Mouse (Mus musculus) bone marrow, adult 2 months (tissue): ENCODE data around the gene Tmem258. TPM values are rescaled to one million over a fixed set of nuclear protein-coding genes. Genes with fewer than 3 reads are reported as not detected.

Experiments used
- H3K27ac ChIP-seq: fragments of 200-500 bp; 2 replicates; pipeline ENCODE4 v1.5.1; 2012; ENCODE audit warnings: low read depth, mild to moderate bottlenecking, control low read depth, inconsistent platforms, low read length; ENCODE audit not compliant: control insufficient read depth, poor library complexity, insufficient read depth
- H3K4me1 ChIP-seq: fragments of 200-500 bp; 2 replicates; pipeline ENCODE4 v1.6.1; 2011; ENCODE audit warnings: low read length; ENCODE audit not compliant: control insufficient read depth, insufficient read depth
- H3K4me3 ChIP-seq: fragments of 200-500 bp; replicated peaks from 2 replicates; pipeline ENCODE3; 2011; ENCODE audit warnings: mild to moderate bottlenecking, low read depth, low read length, control low read depth; ENCODE audit not compliant: control insufficient read depth
- CTCF ChIP-seq: fragments of 200-500 bp; IDR thresholded peaks from 2 replicates; pipeline ENCODE4 v1.5.1; 2011; ENCODE audit warnings: low read length, control low read depth; ENCODE audit not compliant: control insufficient read depth, insufficient read depth
- POLR2A ChIP-seq: fragments of 200-500 bp; IDR thresholded peaks from 2 replicates; pipeline ENCODE4 v1.6.1; 2011; ENCODE audit warnings: low read depth, mild to moderate bottlenecking, control low read depth, low read length, borderline replicate concordance; ENCODE audit not compliant: control insufficient read depth
- WGBS: fragments of 180-500 bp; shearing (Covaris S2); methylation state at CpG from one replicate; pipeline ENCODE4 v1.1.7; 2018; 5-methylcytosine and 5-hydroxymethylcytosine counted together
- polyA plus RNA-seq: library from polyadenylated mRNA; stranded (reverse); fragments of >200 nt; gene quantifications from 2 replicates; pipeline ENCODE4 v1.2.4, GENCODE M21; 2011; ENCODE audit warnings: low replicate concordance; ENCODE audit not compliant: missing spikeins, insufficient read depth, insufficient read length

Gene Tmem258
- polyA plus RNA-seq, 1 experiment, result 126 TPM

DNA sequence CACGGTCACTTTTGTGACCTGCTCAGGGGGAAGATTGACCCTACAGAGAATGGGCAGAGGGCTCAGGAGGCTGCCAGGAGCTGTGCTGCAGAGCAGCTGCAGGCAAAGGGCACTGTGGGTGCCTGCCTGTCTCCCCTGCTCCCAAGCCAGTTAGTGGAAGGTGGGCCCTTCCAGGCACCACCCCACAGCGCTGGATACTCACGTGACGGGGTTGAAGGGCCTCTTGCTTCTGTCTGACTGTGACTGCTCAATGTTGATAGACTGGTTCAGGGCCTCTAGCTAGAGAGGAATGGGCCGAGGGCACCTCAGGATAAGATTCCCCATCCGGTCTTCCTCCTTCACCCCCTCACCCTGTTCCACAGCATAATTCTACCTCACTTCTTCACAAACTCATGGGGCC lies 15.8 kb downstream of the Tmem258 start:
- no peak for TF ChIP-seq POLR2A
- TF ChIP-seq CTCF, result no peak
- no peak overlapping the region for H3K27ac ChIP-seq

DNA sequence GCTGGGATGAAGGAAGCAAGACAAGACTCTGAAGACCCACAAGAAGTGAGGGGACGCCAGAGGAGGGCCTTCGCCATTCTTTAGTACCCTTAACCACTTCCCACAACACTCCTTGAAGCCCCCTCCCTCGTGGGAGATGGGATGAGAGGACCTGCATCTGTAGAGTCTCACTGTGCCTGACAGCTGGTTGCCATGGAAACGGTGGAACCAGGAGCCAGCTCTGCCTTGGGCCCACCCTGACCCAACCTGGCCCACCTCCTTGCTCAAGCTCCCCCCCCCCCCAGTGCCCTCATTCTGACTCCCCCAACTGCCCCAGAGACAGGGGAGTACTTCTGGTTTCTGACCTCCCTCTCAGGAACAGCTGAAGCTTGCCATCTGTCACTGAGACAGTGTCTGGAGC lies 17.8 kb downstream of the Tmem258 start:
- no peaks in the 10 kb centered on the region for H3K4me1 ChIP-seq
- no peak for TF ChIP-seq CTCF
- no peak for TF ChIP-seq POLR2A
- no peak overlapping the region for H3K4me3 ChIP-seq
- no peak overlapping the region for H3K27ac ChIP-seq
- WGBS, result 60% methylated on average over 4 of the region's 4 CpGs

More for the DNA sequence above, 15.8 kb downstream of the Tmem258 start:
- Histone ChIP-seq H3K4me3 (no peak overlapping the region), H3K4me1 (no peaks in the 10 kb centered on the region)
- WGBS, result 84% methylated on average over 6 of the region's 6 CpGs

GRCm38 (mm10) chr19:10222656-10223055 lies 18.8 kb downstream of the Tmem258 start:
- WGBS, result 45% methylated on average over 8 of the region's 8 CpGs
- Histone ChIP-seq H3K4me1 (no peaks in the 10 kb centered on the region), H3K27ac (no peak overlapping the region), H3K4me3 (no peak overlapping the region)
- no peak for TF ChIP-seq POLR2A
- TF ChIP-seq CTCF, result no peak

DNA sequence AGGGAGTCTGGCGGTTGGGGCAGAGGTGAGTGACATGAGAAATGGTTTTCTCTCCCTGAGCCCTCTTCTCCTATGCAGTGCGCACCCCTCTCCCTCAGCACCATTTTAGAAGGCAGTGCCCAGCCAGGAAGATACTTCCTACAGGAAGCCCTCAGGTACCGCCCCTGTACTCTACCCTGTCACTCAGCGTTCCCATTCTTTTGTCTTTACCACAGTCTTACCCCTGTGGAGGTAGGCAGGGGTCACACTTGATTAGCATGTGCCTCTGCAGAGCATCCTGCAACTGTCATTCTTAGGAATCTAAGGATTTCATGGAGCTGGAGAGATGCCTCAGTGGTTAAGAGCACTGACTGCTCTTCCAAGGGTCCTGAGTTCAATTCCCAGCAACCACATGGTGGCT lies 19.7 kb downstream of the Tmem258 start:
- no peak overlapping the region for H3K4me3 ChIP-seq
- 36% methylated on average over 4 of the region's 4 CpGs for WGBS
- no peaks in the 10 kb centered on the region for H3K4me1 ChIP-seq
- TF ChIP-seq CTCF, result no peak
- no peak overlapping the region for H3K27ac ChIP-seq

GRCm38 (mm10) chr19:10224637-10225453 lies 21.0 kb downstream of the Tmem258 start:
- TF ChIP-seq POLR2A (no peak), CTCF (no peak)
- WGBS, result 77% methylated on average over 26 of the region's 26 CpGs
- Histone ChIP-seq H3K4me3 (no peak overlapping the region), H3K4me1 (no peaks in the 10 kb centered on the region), H3K27ac (no peak overlapping the region)

- no peak overlapping the region for H3K27ac ChIP-seq
- TF ChIP-seq CTCF, result no peak
- TF ChIP-seq POLR2A, result no peak
- H3K4me1 ChIP-seq, result no peaks in the 10 kb centered on the region
- no peak overlapping the region for H3K4me3 ChIP-seq
- 65% methylated on average over 4 of the region's 4 CpGs for WGBS
Observed at GRCm38 (mm10) chr19:10225767-10226166, 22.0 kb downstream of the Tmem258 start.

DNA sequence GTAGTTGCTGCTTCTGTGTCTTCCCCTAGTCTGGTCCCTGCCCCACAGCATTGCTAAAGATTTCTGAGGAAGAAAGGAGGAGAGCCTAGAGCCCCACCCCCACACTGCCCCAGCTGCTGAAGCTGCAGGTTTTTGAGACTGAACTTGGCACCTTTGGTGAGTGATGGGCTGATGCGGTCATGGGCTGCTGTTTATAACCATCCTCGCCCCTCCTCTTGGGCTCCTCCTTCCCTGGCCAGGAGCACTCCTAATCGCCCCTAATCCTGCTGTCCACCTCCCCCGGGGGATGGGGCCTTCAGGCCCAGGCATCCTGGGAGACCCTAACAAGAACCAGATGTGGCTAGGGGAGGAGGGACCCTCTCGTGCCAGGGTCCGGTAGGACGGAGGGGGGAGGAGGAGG lies 27.2 kb downstream of the Tmem258 start:
- H3K4me3 ChIP-seq, result no peak overlapping the region
- H3K27ac ChIP-seq, result no peak overlapping the region
- TF ChIP-seq POLR2A, result no peak
- TF ChIP-seq CTCF, result no peak
- H3K4me1 ChIP-seq, result no peaks in the 10 kb centered on the region
- 60% methylated on average over 7 of the region's 7 CpGs for WGBS

GRCm38 (mm10) chr19:10231871-10232270 lies 28.1 kb downstream of the Tmem258 start:
- Histone ChIP-seq H3K4me3 (no peak overlapping the region), H3K4me1 (no peaks in the 10 kb centered on the region), H3K27ac (no peak overlapping the region)
- 62% methylated on average over 5 of the region's 5 CpGs for WGBS
- TF ChIP-seq POLR2A (no peak), CTCF (no peak)

DNA sequence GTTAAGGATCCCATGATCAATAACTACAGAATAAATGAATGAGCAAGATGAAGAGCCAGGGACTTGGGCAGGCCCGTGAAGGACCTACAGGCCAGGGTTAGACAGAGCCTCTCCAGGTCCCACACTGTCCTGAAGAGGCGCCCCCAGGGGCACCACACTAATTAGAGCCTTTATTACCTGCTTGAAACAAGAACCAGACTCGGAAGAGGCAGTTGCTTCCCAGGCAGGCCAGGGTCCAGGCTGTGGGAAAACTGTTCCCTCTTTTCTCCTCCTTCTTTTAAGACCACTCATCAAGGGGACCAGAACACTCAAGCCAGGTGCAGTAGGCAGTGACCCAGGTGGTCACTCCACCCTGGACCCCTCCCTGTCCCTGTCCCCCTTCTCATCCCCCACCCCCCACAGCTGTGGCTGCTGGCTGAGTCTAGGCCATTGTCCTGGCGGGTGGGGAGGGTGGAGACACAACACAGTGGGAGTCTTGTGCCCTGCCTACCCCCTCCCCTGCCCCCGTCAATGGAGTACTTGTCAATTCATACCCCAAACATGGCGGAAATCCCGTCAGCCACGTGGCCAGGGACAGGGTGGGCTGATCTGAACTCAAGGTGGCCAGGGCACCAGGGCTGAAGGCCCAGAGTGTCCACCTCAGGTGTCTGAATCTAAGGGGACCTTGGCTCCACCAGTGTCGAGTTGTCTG lies 28.7 kb downstream of the Tmem258 start:
- no peak overlapping the region for H3K27ac ChIP-seq
- H3K4me1 ChIP-seq, result no peaks in the 10 kb centered on the region
- TF ChIP-seq POLR2A (no peak), CTCF (no peak)
- H3K4me3 ChIP-seq, result no peak overlapping the region
- WGBS, result 66% methylated on average over 9 of the region's 9 CpGs
